Mouse (Mus musculus) A20 (cell line): ENCODE data around the gene H2-Aa.
"Not testable (repeated sequence)": the region's sequence is repeated elsewhere in the genome, so short reads cannot be mapped to it uniquely, and the experiment has no call there.

Experiments
- DNase-seq: peaks from one replicate; pipeline ENCODE4 v3.0.0-alpha.2; 2011; ENCODE audit warnings: low read depth, low spot score

The H2-Aa gene

GRCm38 (mm10) chr17:34287648-34288047 is at the start of gene H2-Aa:
TSS of gene H2-Aa (minus strand) at chr17:34287823.
- DNase-seq: peak; percentile 92

DNA sequence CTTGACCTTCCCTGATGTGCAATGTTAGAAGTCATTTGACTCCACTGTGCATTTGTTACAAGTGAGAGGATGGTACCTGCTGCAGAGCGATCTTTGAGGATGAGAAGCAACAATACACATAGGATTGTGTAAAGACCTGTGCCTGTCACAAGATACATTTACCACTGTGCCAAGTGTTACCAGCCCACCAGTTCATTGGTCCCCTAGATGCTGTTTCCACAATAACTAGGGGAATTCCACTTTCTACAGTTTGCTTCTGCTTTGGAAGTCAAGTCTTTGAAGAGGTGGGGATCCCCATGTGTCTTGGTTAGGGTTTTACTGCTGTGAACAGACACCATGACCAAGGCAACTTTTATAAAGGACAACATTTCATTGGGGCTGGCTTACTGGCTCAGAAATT is 43.6 kb upstream of the H2-Aa start:
- DNase-seq: no peak

GRCm38 (mm10) chr17:34329807-34330206 is 42.2 kb upstream of the H2-Aa start:
- peak; percentile 70 for DNase-seq

DNA sequence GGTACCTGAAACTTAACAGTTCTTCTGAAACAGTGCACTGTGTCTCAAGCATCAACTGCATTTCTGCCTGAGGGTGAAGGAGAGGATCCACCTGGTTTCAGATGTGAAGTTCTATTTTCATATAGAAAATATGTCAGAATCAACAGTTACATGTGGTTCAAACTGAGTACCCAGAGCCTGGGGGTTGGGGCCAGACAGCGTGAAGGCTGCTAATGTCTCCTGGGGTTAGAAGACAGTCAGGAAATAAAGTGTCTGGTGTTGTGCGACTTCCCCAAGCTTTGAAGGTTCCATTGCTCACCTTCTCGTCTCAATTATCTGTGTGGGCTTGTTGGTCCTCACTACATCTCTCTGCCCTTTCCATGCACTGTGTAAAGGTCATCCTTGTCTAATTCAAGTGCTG is 38.8 kb upstream of the H2-Aa start:
- DNase-seq: peak; percentile 68

GRCm38 (mm10) chr17:34325436-34325835 is 37.8 kb upstream of the H2-Aa start, which contains the start of gene H2-Eb2:
TSS of gene H2-Eb2 (plus strand) at chr17:34325665.
- peak; percentile 91 for DNase-seq

DNA sequence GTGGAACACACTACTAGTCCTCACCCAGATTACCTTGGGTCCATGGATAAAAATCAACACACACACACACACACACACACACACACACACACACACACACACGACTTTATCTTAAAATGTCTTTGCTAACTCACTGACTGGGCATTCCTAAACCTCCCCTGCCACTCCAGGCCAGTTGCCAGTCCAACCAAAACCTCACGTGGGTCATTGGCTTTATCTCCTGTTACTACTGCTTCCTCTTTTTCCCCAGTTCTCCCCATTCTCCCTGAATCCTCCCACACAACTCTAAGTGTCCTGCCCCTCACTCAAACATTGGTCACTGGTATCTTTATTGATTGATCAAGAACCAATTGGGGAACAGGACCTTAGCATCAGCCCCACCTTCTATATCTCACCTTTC is 29.7 kb upstream of the H2-Aa start:
- no peak for DNase-seq

DNA sequence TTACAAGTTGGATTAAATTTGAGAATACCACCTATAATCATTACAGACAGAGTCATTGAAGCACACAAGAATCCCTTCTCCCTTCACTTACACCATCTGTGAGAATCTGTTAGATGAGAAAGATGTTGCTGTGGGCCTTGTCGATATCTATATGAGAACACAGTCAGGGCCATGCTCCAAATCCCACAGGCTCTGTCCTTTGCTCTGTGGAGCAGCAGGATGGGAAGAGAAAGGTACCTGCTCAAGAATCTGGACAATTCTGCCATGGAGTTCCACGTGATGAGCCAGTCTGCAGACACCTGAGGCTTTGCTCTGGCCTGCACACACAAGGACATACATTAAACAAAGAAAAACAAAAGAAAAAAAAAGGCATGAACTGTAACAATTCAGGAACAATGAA is 29.1 kb upstream of the H2-Aa start:
- no peak for DNase-seq

DNA sequence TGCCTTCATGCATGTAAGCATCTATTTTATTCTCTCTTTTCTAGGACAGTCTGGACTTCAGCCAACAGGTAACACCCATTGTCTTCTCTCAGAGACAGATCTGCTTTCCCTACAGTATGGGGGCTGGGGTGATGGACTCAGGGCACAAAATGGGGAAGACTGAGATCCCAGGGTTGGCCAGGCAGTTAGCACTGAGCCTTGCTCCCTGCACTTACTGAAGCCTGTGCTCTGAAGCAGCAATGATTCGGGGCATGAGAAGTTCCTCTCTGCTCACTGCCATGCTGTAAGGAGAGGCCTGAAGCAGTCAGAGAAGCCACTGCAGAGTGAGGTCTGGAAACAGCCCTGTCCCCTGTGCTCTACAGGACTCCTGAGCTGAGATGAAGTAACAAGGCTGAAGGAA is 27.9 kb upstream of the H2-Aa start:
- no peak for DNase-seq

GRCm38 (mm10) chr17:34314286-34314685 is 26.7 kb upstream of the H2-Aa start:
- no peak for DNase-seq

DNA sequence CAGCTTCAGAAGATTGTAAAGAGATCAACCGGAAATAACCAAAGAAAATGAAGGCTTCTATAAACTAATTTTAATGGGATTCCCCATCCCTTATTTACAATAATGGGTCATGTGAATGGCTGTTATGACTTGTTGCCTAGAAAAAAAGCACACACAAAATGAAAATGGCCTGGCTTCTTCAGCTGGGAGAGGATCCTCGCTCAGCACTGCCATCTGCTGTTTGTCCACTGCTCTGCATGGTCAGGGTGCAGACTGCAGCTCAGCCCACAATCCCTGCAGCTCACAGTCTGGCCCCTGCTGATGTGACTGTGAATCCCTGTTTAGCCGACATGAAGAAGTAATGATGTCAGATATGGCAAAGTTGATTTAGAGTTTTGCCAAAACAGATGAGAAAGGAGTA is 25.8 kb upstream of the H2-Aa start:
- peak; percentile 81 for DNase-seq

- DNase-seq: no peak
Observed at GRCm38 (mm10) chr17:34312185-34312584, 24.6 kb upstream of the H2-Aa start.

- not testable (repeated sequence) for DNase-seq
Observed at GRCm38 (mm10) chr17:34310526-34310925, 22.9 kb upstream of the H2-Aa start.

DNA sequence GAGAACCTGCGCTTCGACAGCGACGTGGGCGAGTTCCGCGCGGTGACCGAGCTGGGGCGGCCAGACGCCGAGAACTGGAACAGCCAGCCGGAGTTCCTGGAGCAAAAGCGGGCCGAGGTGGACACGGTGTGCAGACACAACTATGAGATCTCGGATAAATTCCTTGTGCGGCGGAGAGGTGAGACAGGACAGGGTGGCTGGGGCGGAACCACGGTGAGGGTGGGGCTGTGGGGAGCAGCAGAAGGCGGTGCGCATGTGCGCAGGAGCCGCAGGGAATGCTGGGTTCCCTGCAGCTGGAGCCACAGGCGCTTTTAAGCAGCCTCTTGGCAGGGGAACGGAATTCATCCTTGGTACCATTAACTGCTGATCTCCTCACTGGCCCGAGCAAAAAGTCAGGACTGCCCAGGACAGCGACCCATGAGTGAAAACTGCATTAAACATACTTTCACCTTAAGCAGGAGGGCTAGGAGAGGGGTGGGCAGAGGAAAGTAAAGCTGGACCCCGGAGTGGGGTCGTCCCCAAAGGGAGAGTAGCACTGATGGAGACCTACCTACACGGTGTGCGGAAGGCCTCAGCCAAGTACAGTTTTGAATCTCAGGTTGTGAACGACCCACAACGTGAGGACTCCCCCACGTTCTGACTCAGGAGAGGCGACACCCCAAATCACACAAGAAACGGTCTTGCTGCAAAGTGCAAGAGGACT is 22.2 kb upstream of the H2-Aa start:
- DNase-seq: no peak

GRCm38 (mm10) chr17:34309225-34309624 is 21.6 kb upstream of the H2-Aa start:
- DNase-seq: no peak

- no peak for DNase-seq
Observed at GRCm38 (mm10) chr17:34308161-34308560, 20.5 kb upstream of the H2-Aa start.

DNA sequence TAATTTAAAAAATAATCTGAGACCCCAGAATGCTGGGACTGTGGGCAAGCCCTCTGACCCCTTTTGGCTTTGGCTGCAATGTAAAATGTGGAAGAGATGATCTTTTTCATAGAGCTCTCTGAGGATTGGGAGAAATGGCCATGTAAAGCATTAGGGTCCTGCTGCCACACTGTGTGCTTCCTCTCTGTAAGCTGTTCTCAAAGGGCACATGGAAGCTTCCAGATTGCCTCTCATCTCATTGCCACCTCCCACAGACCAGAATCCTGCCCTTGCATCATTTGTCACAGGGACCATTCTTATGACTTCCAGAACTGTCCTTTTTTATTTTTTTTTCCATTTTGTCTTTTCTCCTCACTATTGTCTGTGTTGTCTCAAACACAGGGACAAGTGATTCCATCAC is 19.6 kb upstream of the H2-Aa start:
- DNase-seq: no peak

GRCm38 (mm10) chr17:34306407-34306806 is 18.8 kb upstream of the H2-Aa start:
- DNase-seq: peak; percentile 87

DNA sequence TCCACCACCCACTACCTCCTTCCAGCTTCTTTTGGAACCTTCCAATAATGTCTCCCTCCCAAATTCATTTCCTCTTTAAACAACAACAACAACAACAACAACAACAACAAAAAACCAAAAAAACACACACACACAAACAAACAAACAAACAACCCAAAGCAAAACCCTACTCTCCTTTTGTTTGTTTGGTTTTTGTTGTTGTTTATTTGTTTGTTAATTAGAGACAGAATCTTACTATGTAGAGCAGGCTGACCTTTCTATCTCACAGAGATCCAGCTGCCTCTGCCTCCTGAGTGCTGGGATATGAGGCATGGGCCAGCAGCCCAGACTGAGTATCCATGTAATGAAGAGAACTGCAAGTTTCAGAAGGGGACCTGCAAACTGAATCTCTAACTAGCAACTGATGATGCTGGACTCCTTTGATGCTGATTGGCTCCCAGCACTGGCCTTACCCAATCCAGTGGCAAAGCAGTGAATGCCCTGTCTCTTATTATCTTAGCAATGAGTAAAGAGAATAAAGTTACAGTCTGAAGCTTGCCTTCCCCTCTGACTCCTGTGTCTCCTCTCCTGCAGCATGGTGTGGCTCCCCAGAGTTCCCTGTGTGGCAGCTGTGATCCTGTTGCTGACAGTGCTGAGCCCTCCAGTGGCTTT is 17.9 kb upstream of the H2-Aa start, which contains the start of gene H2-Eb1:
Gene H2-Eb1, plus strand, starts transcription at position 488 of the 651 bp plus-strand sequence.
- peak; percentile 96 for DNase-seq

GRCm38 (mm10) chr17:34304751-34305150 is 17.1 kb upstream of the H2-Aa start:
- DNase-seq: peak; percentile 96

DNA sequence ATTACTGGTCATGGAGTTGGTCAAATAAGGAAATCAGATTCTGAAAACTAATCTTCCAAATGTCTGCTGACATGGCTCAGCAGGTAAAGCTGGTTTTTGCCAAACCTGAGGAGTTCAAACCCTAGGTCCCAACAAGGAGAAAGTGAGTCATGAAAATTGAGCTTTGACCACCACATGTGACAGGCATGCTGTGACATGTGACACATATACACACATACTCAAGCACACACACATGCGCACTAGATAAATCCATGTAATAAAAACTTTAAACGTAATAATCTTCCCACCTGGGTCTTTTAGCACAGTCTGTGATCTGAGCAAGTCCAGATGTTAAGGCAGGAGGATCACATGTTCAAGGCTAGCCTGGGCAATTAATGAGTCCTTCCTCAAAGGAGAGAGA is 16.2 kb upstream of the H2-Aa start:
- no peak for DNase-seq

DNA sequence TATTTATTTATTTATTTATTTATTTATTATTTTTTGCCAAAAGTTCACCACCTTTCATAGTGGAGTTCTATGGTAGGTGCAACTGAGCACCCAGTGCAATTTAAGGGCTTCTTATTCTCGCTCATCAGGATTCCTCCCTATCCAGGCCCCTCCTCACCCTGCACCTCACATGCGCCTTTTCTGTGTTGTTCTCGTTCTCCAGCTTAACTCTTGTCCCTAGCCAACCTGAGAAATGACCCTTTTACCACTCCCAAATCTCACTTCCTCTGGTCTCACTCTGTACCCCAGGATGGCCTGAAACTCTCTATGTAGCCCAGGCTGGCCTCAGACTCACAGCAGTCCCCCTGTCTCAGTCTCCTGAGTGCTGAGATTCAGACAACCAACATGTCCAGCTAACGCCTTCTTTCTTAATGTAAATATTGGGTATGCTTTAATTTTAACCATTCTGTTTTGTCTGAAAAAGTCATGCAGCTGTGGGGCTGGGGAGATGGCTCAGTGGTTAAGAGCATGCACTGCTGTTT is 14.1 kb upstream of the H2-Aa start:
- DNase-seq: peak; percentile 57

DNA sequence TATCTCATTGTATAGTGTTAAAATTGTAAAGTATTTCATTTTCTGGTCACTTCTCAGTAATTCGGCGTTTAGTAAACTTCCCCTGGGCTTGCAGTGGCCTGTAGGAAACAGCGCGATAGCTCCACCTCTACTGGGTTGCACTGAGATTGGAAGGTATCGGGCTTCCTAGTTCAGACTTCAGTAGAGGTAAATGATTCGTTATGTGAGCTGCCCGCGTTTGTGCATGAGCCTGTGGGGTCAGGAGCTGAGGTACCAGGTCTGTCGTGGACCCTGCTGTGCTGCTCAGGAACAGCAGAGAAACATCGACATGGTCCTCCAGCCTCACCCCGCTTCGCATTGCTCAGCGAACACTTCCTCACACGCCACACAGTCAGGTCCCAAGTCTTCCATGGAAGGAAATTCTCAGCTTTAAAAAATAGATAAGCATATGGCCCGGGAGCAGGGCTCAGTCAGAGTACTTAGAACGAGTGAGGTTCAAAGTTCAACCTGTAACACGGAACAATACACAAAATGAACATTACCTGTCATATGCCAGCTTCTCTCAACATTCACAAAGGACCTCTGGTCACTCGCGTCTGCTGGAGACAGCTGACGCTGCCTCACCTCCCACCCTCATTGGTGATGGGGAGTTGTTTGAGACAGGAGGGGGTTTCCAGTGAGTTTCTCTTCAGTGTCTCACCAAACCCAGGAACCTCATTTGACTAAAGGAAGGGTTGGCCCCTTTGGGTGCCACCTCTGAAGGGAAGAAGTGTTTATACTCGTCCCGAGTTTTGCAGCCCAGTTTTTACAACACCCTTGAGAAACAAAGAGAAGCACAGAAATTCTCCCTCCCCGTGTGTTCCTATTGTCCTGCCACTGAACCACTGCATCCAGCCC is 13.3 kb upstream of the H2-Aa start:
- peak; percentile 94 for DNase-seq
